Mouse (Mus musculus) heart, adult 2 months (tissue): ENCODE measurements around the gene Klf15.

ENCODE experiments used
- CTCF ChIP-seq: fragments of 200-600 bp; IDR thresholded peaks from 2 replicates; pipeline ENCODE4 v1.8.1; 2022; ENCODE audit warnings: antibody characterized with exemption, mild to moderate bottlenecking, moderate library complexity
- POLR2A ChIP-seq: fragments of 200-500 bp; IDR thresholded peaks from 2 replicates; pipeline ENCODE4 v1.6.1; 2011; ENCODE audit warnings: mild to moderate bottlenecking, low read depth, low read length, control low read depth; ENCODE audit not compliant: insufficient read depth

GRCm38 (mm10) chr6:90514369-90514768, 52.0 kb downstream of the Klf15 start:
- TF ChIP-seq POLR2A, result no peak
- no peak for TF ChIP-seq CTCF
